Mouse (Mus musculus): Measurements from ENCODE around the gene Enc1. TPM values are rescaled to one million over a fixed set of nuclear protein-coding genes. Genes with fewer than 3 reads are reported as not detected.
A peak's percentile ranks its signal among the peaks of the same experiment; 100 is the strongest.

Enc1 gene
- total RNA-seq, 1 experiment = 73.6 TPM

- in situ Hi-C loops (cut with MboI; ENCODE audit: low sequenced_read_pairs in 2 of 2, unreplicated experiment in 2 of 2) = loop anchor here in 1 of 2 experiments (25.0 kb wide), 2 partner anchors 247 to 372 kb away; no protein-coding TSS in a partner anchor
These were observed 483 bp upstream of the Enc1 start for GRCm38 (mm10) chr13:97240279-97240964.

GRCm38 (mm10) chr13:97241787-97242280 lies 929 bp downstream of the Enc1 start:
- peak overlapping the region; percentile 84 for H3K27ac ChIP-seq (ENCODE audit: insufficient read depth, low read depth, low read length, poor library complexity, severe bottlenecking)
- TF ChIP-seq CHD2 (IDR thresholded peaks at IDR 0.05; ENCODE audit: low read depth, low read length) (no peak), HCFC1 (IDR thresholded peaks at IDR 0.05; ENCODE audit: borderline replicate concordance, insufficient read depth, low read length) (no peak), MAFK (IDR thresholded peaks at IDR 0.05; ENCODE audit: insufficient read depth, low read depth, low read length) (no peak), ZNF384 (IDR thresholded peaks at IDR 0.05; ENCODE audit: low read depth, low read length) (no peak), ZC3H11A (IDR thresholded peaks at IDR 0.05; ENCODE audit: borderline replicate concordance, low read depth, low read length) (no peak)
- H3K9ac ChIP-seq (ENCODE audit: insufficient read depth, low read depth, low read length, poor library complexity, severe bottlenecking) = peak overlapping the region; percentile 94
- H3K4me1 ChIP-seq (ENCODE audit: control insufficient read depth in 2 of 2, insufficient read depth in 2 of 2, low read length in 2 of 2, poor library complexity in 1 of 2) = peaks cover 6 to 28% of the 10 kb centered on the region in 2 experiments; a peak in 3 of 4 replicates
- DNase-seq (ENCODE audit: low read depth, low spot score) = no peak
- H3K9me3 ChIP-seq (ENCODE audit: control insufficient read depth, insufficient read depth, low read depth, low read length) = no peaks in the 10 kb centered on the region
- in situ Hi-C loops (cut with MboI; ENCODE audit: low sequenced_read_pairs in 2 of 2, unreplicated experiment in 2 of 2) = loop anchor here in 1 of 2 experiments (25.0 kb wide), 2 partner anchors 245 to 370 kb away; no protein-coding TSS in a partner anchor
- peaks cover 23% of the 10 kb centered on the region for H3K36me3 ChIP-seq (ENCODE audit: control insufficient read depth, insufficient read depth, low read length, poor library complexity, severe bottlenecking)
- peak overlapping the region; percentile 88 to 96 for H3K4me3 ChIP-seq (ENCODE audit: insufficient read depth in 1 of 2, low read depth in 1 of 2, low read length in 2 of 2, poor library complexity in 1 of 2, severe bottlenecking in 1 of 2)

More at GRCm38 (mm10) chr13:97240279-97240964, 483 bp upstream of the Enc1 start:
- peaks cover 9% of the 10 kb centered on the region for H3K36me3 ChIP-seq (ENCODE audit: control insufficient read depth, insufficient read depth, low read length, poor library complexity, severe bottlenecking)
- H3K9me3 ChIP-seq (ENCODE audit: control insufficient read depth, insufficient read depth, low read depth, low read length) = no peaks in the 10 kb centered on the region
- peaks cover 6 to 21% of the 10 kb centered on the region in 2 experiments; a peak in 2 of 4 replicates for H3K4me1 ChIP-seq (ENCODE audit: control insufficient read depth in 2 of 2, insufficient read depth in 2 of 2, low read length in 2 of 2, poor library complexity in 1 of 2)
- peak overlapping the region; percentile 86 for H3K27ac ChIP-seq (ENCODE audit: insufficient read depth, low read depth, low read length, poor library complexity, severe bottlenecking)
- H3K9ac ChIP-seq (ENCODE audit: insufficient read depth, low read depth, low read length, poor library complexity, severe bottlenecking) = peak overlapping the region; percentile 84
- no peak for DNase-seq (ENCODE audit: low read depth, low spot score)
- no peak for TF ChIP-seq CHD2 (IDR thresholded peaks at IDR 0.05; ENCODE audit: low read depth, low read length)
- no peak for TF ChIP-seq ZNF384 (IDR thresholded peaks at IDR 0.05; ENCODE audit: low read depth, low read length)
- no peak for TF ChIP-seq HCFC1 (IDR thresholded peaks at IDR 0.05; ENCODE audit: borderline replicate concordance, insufficient read depth, low read length)
- TF ChIP-seq MAFK (IDR thresholded peaks at IDR 0.05; ENCODE audit: insufficient read depth, low read depth, low read length) = no peak
- TF ChIP-seq ZC3H11A (IDR thresholded peaks at IDR 0.05; ENCODE audit: borderline replicate concordance, low read depth, low read length) = no peak
- peak overlapping the region; percentile 88 to 96 for H3K4me3 ChIP-seq (ENCODE audit: insufficient read depth in 1 of 2, low read depth in 1 of 2, low read length in 2 of 2, poor library complexity in 1 of 2, severe bottlenecking in 1 of 2)

- no peak for TF ChIP-seq CHD2 (IDR thresholded peaks at IDR 0.05; ENCODE audit: low read depth, low read length)
- TF ChIP-seq HCFC1 (IDR thresholded peaks at IDR 0.05; ENCODE audit: borderline replicate concordance, insufficient read depth, low read length) = no peak
- no peak for TF ChIP-seq ZNF384 (IDR thresholded peaks at IDR 0.05; ENCODE audit: low read depth, low read length)
- TF ChIP-seq ZC3H11A (IDR thresholded peaks at IDR 0.05; ENCODE audit: borderline replicate concordance, low read depth, low read length) = no peak
- no peak for TF ChIP-seq MAFK (IDR thresholded peaks at IDR 0.05; ENCODE audit: insufficient read depth, low read depth, low read length)
- Histone ChIP-seq H3K4me3 (ENCODE audit: insufficient read depth in 1 of 2, low read depth in 1 of 2, low read length in 2 of 2, poor library complexity in 1 of 2, severe bottlenecking in 1 of 2) (peak overlapping the region; percentile 61 to 88), H3K9me3 (ENCODE audit: control insufficient read depth, insufficient read depth, low read depth, low read length) (no peaks in the 10 kb centered on the region), H3K4me1 (ENCODE audit: control insufficient read depth in 2 of 2, insufficient read depth in 2 of 2, low read length in 2 of 2, poor library complexity in 1 of 2) (peaks cover 7 to 30% of the 10 kb centered on the region in 2 experiments; a peak in 3 of 4 replicates), H3K9ac (ENCODE audit: insufficient read depth, low read depth, low read length, poor library complexity, severe bottlenecking) (peak overlapping the region; percentile 73), H3K27ac (ENCODE audit: insufficient read depth, low read depth, low read length, poor library complexity, severe bottlenecking) (no peak overlapping the region), H3K36me3 (ENCODE audit: control insufficient read depth, insufficient read depth, low read length, poor library complexity, severe bottlenecking) (peaks cover 29% of the 10 kb centered on the region)
- in situ Hi-C loops (cut with MboI; ENCODE audit: low sequenced_read_pairs in 2 of 2, unreplicated experiment in 2 of 2) = loop anchor here in 1 of 2 experiments (25.0 kb wide), 2 partner anchors 245 to 370 kb away; no protein-coding TSS in a partner anchor
- DNase-seq (ENCODE audit: low read depth, low spot score) = no peak
These were observed 1.8 kb downstream of the Enc1 start for GRCm38 (mm10) chr13:97242716-97243115.

- H3K9ac ChIP-seq (ENCODE audit: insufficient read depth, low read depth, low read length, poor library complexity, severe bottlenecking) = no peak overlapping the region; the same call in 1 of the 2 replicates
- in situ Hi-C loops (cut with MboI; ENCODE audit: low sequenced_read_pairs in 2 of 2, unreplicated experiment in 2 of 2) = loop anchor here in 1 of 2 experiments (25.0 kb wide), 2 partner anchors 243 to 368 kb away; no protein-coding TSS in a partner anchor
- TF ChIP-seq ZC3H11A (IDR thresholded peaks at IDR 0.05; ENCODE audit: borderline replicate concordance, low read depth, low read length) = no peak
- no peak for TF ChIP-seq HCFC1 (IDR thresholded peaks at IDR 0.05; ENCODE audit: borderline replicate concordance, insufficient read depth, low read length)
- TF ChIP-seq MAFK (IDR thresholded peaks at IDR 0.05; ENCODE audit: insufficient read depth, low read depth, low read length) = no peak
- no peak for TF ChIP-seq ZNF384 (IDR thresholded peaks at IDR 0.05; ENCODE audit: low read depth, low read length)
- no peak for TF ChIP-seq CHD2 (IDR thresholded peaks at IDR 0.05; ENCODE audit: low read depth, low read length)
- H3K4me3 ChIP-seq (ENCODE audit: insufficient read depth in 1 of 2, low read depth in 1 of 2, low read length in 2 of 2, poor library complexity in 1 of 2, severe bottlenecking in 1 of 2) = peak overlapping the region; percentile 11 to 88; a peak in 3 of 4 replicates
- peaks cover 4 to 36% of the 10 kb centered on the region in 2 experiments; a peak in 3 of 4 replicates for H3K4me1 ChIP-seq (ENCODE audit: control insufficient read depth in 2 of 2, insufficient read depth in 2 of 2, low read length in 2 of 2, poor library complexity in 1 of 2)
- peaks cover 44% of the 10 kb centered on the region for H3K36me3 ChIP-seq (ENCODE audit: control insufficient read depth, insufficient read depth, low read length, poor library complexity, severe bottlenecking)
- H3K27ac ChIP-seq (ENCODE audit: insufficient read depth, low read depth, low read length, poor library complexity, severe bottlenecking) = no peak overlapping the region
- no peaks in the 10 kb centered on the region for H3K9me3 ChIP-seq (ENCODE audit: control insufficient read depth, insufficient read depth, low read depth, low read length)
- DNase-seq (ENCODE audit: low read depth, low spot score) = no peak
These were observed 3.2 kb downstream of the Enc1 start for GRCm38 (mm10) chr13:97243962-97244711.

Data from ES-E14 (cell line).